Mouse (Mus musculus) neural tube, embryonic 12.5 days (tissue): ENCODE data around the gene Fxyd3. TPM values are rescaled to one million over a fixed set of nuclear protein-coding genes. Genes with fewer than 3 reads are reported as not detected.
A peak's percentile ranks its signal among the peaks of the same experiment; 100 is the strongest.

Experiments used
- ATAC-seq: fragments of 200-750 bp; cut with Nextera tagmentation; 2 replicates; pipeline ENCODE4 v1.8.0; 2017; ENCODE audit warnings: low read depth, mild to moderate bottlenecking, moderate TSS enrichment, moderate library complexity; ENCODE audit not compliant: low FRiP score
- H3K27ac ChIP-seq: fragments of 300-500 bp; sonication (generic); 2 replicates; pipeline ENCODE4 v1.5.1; 2016
- H3K27me3 ChIP-seq: fragments of 300-500 bp; sonication (generic); replicated peaks from 2 replicates; pipeline ENCODE4 v1.6.1; 2016; ENCODE audit warnings: mild to moderate bottlenecking
- H3K36me3 ChIP-seq: fragments of 300-500 bp; sonication (generic); 2 replicates; pipeline ENCODE4 v1.6.1; 2016; ENCODE audit warnings: mild to moderate bottlenecking
- H3K4me1 ChIP-seq: fragments of 300-500 bp; sonication (generic); 2 replicates; pipeline ENCODE4 v1.6.1; 2016
- H3K4me2 ChIP-seq: fragments of 300-500 bp; sonication (generic); replicated peaks from 2 replicates; pipeline ENCODE4 v1.6.1; 2016; ENCODE audit warnings: mild to moderate bottlenecking
- H3K4me3 ChIP-seq: fragments of 300-500 bp; sonication (generic); 2 replicates; pipeline ENCODE4 v1.5.1; 2016
- H3K9ac ChIP-seq: fragments of 300-500 bp; sonication (generic); 2 replicates; pipeline ENCODE4 v1.6.1; 2016; ENCODE audit warnings: mild to moderate bottlenecking
- H3K9me3 ChIP-seq: fragments of 300-500 bp; sonication (generic); 2 replicates; pipeline ENCODE4 v1.6.1; 2016; ENCODE audit warnings: mild to moderate bottlenecking
- WGBS: fragments of 180-500 bp; shearing (Covaris S2); methylation state at CpG from one replicate; pipeline ENCODE4 v1.1.7; 2016; 5-methylcytosine and 5-hydroxymethylcytosine counted together
- polyA plus RNA-seq: library from polyadenylated mRNA; unstranded; fragments of >200 nt; fragmentation: Nextera tagmentation; extraction: Ambion mirVana; gene quantifications from 2 replicates; pipeline ENCODE4 v1.2.1, GENCODE M21; 2016

Fxyd3 gene
- polyA plus RNA-seq, 1 experiment from 2014 or later, result 7.8 TPM

GRCm38 (mm10) chr7:31059919-31060620, 16.4 kb downstream of the Fxyd3 start:
- WGBS, result 67% methylated on average over 11 of the region's 11 CpGs
- H3K27ac ChIP-seq, result no peak overlapping the region
- H3K9me3 ChIP-seq, result no peaks in the 10 kb centered on the region
- H3K4me3 ChIP-seq, result no peak overlapping the region
- no peaks in the 10 kb centered on the region for H3K36me3 ChIP-seq
- peaks cover 9% of the 10 kb centered on the region for H3K4me1 ChIP-seq
- no peaks in the 10 kb centered on the region for H3K27me3 ChIP-seq
- H3K4me2 ChIP-seq, result peak overlapping the region; percentile 33; the same call in 1 of the 2 replicates
- peak overlapping the region; percentile 21; the same call in 1 of the 2 replicates for H3K9ac ChIP-seq
- ATAC-seq, result no peak

DNA sequence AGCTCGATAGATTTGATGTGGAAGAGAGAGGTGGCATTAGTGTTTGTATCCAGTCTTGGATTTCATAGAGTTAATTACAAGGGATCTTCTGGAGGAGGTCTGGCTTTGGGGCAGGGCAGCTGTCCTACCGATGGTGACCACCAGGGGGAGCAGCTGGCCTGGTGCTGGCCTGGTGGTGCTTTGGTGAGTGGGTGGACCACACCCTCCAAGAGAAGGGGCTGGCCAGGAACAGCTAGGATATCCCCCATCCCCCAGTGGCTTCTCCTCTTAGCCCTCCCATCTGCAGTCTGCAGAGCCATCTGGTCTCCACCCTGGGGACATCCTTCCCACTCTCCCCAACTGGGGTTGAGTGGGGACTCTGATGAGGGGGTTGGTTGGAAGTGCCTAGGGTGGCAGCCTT, 17.4 kb downstream of the Fxyd3 start, which contains the start of gene Lgi4:
Lgi4 (plus strand) TSS at position 235 of the 400 bp plus-strand sequence.
- no peaks in the 10 kb centered on the region for H3K9me3 ChIP-seq
- 9% methylated on average over 2 of the region's 2 CpGs for WGBS

GRCm38 (mm10) chr7:31058211-31058610, 18.3 kb downstream of the Fxyd3 start:
- H3K4me3 ChIP-seq, result no peak overlapping the region
- no peak overlapping the region for H3K27ac ChIP-seq
- ATAC-seq, result no peak
- 80% methylated on average over 6 of the region's 6 CpGs for WGBS
- peaks cover 16% of the 10 kb centered on the region for H3K27me3 ChIP-seq
- H3K4me1 ChIP-seq, result peaks cover 12% of the 10 kb centered on the region
- H3K9me3 ChIP-seq, result no peaks in the 10 kb centered on the region
- no peak overlapping the region for H3K4me2 ChIP-seq
- H3K9ac ChIP-seq, result no peak overlapping the region
- H3K36me3 ChIP-seq, result no peaks in the 10 kb centered on the region

More for the DNA sequence above, 17.4 kb downstream of the Fxyd3 start, which contains the start of gene Lgi4:
- H3K4me1 ChIP-seq, result peaks cover 9% of the 10 kb centered on the region
- H3K27me3 ChIP-seq, result peaks cover 7% of the 10 kb centered on the region
- H3K4me2 ChIP-seq, result peak within 1 kb of the TSS; percentile 33; the same call in 1 of the 2 replicates
- H3K4me3 ChIP-seq, result no peak within 1 kb of the TSS
- no peak within 1 kb of the TSS for H3K27ac ChIP-seq
- no peaks in the 10 kb centered on the region for H3K36me3 ChIP-seq
- H3K9ac ChIP-seq, result peak within 1 kb of the TSS; percentile 21; the same call in 1 of the 2 replicates
- peak; percentile 81 for ATAC-seq

- no peak for ATAC-seq
- no peak overlapping the region for H3K27ac ChIP-seq
- no peaks in the 10 kb centered on the region for H3K9me3 ChIP-seq
- H3K27me3 ChIP-seq, result peaks cover 20% of the 10 kb centered on the region
- H3K4me3 ChIP-seq, result no peak overlapping the region
- WGBS, result 72% methylated on average over 5 of the region's 5 CpGs
- peaks cover 17% of the 10 kb centered on the region for H3K4me1 ChIP-seq
- H3K9ac ChIP-seq, result no peak overlapping the region
- no peaks in the 10 kb centered on the region for H3K36me3 ChIP-seq
- H3K4me2 ChIP-seq, result no peak overlapping the region
Measured at GRCm38 (mm10) chr7:31057730-31058129, 18.8 kb downstream of the Fxyd3 start.

DNA sequence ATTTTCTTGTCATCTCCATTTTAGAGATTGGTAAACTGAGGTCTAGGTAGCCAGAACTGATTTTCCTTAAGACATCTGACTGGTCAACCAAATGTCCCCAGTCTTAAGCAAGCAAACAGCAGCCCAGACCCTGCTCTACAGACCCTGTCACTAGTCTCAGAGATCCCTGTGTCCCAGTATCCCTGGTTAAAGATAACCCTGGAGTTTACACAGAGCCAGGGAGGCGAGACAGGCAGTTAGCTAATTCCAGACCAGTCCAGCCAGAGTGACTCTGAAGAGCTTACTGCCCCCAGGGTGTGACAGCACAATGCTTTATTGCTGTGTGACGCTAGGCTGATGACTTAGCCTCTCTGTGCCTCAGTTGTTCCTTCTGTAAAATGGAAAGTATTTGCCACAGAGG, 19.4 kb downstream of the Fxyd3 start, which contains the start of gene Fxyd1:
Fxyd1 (minus strand) TSS at position 129 of the 400 bp plus-strand sequence.
- H3K9ac ChIP-seq, result no peak within 1 kb of the TSS

GRCm38 (mm10) chr7:31056448-31056847, 20.1 kb downstream of the Fxyd3 start:
- 71% methylated on average over 7 of the region's 7 CpGs for WGBS
- Histone ChIP-seq H3K9me3 (no peaks in the 10 kb centered on the region), H3K4me1 (peaks cover 29% of the 10 kb centered on the region), H3K4me2 (no peak overlapping the region), H3K9ac (no peak overlapping the region), H3K36me3 (no peaks in the 10 kb centered on the region), H3K4me3 (no peak overlapping the region), H3K27me3 (peaks cover 33% of the 10 kb centered on the region), H3K27ac (no peak overlapping the region)
- ATAC-seq, result no peak

More for the DNA sequence above, 19.4 kb downstream of the Fxyd3 start, which contains the start of gene Fxyd1:
- Histone ChIP-seq H3K27me3 (peaks cover 27% of the 10 kb centered on the region), H3K27ac (no peak within 1 kb of the TSS), H3K4me1 (peaks cover 23% of the 10 kb centered on the region), H3K4me2 (no peak within 1 kb of the TSS), H3K36me3 (no peaks in the 10 kb centered on the region), H3K4me3 (no peak within 1 kb of the TSS), H3K9me3 (no peaks in the 10 kb centered on the region)
- WGBS, result 75% methylated on average over 2 of the region's 2 CpGs
- ATAC-seq, result no peak

DNA sequence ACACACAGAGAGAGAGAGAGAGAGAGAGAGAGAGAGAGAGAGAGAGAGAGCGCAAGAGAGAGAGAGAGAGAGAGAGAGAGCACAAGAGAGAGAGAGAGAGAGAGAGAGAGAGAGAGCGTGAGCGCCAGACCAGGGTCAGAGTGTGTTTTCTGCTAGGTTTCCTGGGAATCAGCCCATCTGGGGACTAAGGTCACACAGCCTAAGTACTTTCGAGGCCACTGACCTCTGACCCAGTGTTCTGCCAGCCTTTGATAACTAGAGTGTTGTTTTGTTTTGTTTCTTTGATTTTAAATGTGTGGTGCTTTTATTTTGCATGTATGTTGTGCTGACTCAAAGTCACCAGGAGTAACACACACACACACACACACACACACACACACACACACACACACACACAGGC, 20.6 kb downstream of the Fxyd3 start:
- 15% methylated on average over 3 of the region's 4 CpGs for WGBS
- no peak for ATAC-seq

DNA sequence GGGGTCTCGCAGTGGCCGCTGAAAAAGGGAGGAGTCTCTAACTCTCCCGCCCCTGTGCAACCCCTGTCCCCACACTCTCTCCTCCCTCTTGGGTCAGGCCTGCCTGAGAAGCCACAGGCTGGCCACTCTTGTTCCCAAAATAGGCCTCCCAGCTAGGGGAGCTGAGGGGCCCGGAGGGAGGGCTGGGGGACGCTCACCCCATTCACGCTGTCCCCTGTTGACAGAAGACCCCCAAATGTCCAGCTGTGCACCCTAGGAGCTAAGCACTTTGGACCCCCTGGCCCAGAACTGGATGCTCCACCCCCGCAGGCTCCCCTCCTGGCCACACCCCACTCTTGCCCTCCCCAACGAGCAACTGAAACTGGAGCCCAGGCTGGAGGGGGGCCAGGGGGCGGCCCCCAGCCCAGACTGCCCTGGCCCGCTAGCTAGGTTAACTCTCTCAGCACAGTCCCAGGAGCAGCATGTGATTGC, 21.1 kb downstream of the Fxyd3 start:
- Histone ChIP-seq H3K4me2 (peak overlapping the region; percentile 28; the same call in 1 of the 2 replicates), H3K4me1 (peaks cover 39% of the 10 kb centered on the region), H3K27ac (no peak overlapping the region), H3K9me3 (no peaks in the 10 kb centered on the region), H3K27me3 (peaks cover 44% of the 10 kb centered on the region), H3K9ac (no peak overlapping the region; the same call in 1 of the 2 replicates), H3K4me3 (no peak overlapping the region), H3K36me3 (no peaks in the 10 kb centered on the region)
- no peak for ATAC-seq
- 9% methylated on average over 10 of the region's 10 CpGs for WGBS

More for the DNA sequence above, 20.6 kb downstream of the Fxyd3 start:
- no peaks in the 10 kb centered on the region for H3K9me3 ChIP-seq
- no peak overlapping the region for H3K9ac ChIP-seq
- H3K4me2 ChIP-seq, result no peak overlapping the region
- peaks cover 34% of the 10 kb centered on the region for H3K4me1 ChIP-seq
- peaks cover 39% of the 10 kb centered on the region for H3K27me3 ChIP-seq
- H3K27ac ChIP-seq, result no peak overlapping the region
- H3K4me3 ChIP-seq, result no peak overlapping the region
- H3K36me3 ChIP-seq, result no peaks in the 10 kb centered on the region

DNA sequence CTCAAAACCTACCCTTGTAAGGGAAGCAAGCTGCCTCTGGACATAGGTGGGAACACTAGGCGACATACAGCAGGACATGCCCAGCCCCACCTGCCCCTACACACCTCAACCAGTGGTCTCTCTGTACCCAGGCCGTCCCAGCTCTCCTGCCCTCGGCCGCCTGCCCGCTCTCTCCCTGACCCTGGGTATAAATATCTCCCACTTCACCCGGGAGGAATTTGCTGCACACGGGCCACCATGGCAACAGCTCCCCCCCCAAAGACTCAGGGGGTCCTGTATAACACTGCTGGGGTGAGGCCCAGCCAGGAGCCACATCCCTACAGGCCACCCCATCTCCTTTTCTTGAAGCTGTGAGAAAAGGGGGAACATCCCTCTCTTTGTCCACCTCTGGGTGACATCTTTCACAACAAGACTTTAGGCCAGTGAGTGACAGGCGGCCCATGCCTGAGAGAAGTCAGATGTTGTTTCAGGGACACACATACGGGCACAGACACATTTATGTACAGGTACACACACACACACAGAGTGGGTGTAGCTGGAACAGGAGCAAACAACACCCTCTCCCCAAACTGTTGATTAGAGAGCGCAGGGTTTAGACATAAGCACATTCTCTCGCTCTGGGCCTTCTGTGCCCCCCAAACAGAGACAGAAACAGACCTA, 21.7 kb downstream of the Fxyd3 start:
- Histone ChIP-seq H3K9ac (no peak overlapping the region), H3K4me2 (peak overlapping the region; percentile 28; the same call in 1 of the 2 replicates), H3K27me3 (peaks cover 50% of the 10 kb centered on the region), H3K4me1 (peaks cover 45% of the 10 kb centered on the region), H3K4me3 (no peak overlapping the region), H3K9me3 (no peaks in the 10 kb centered on the region), H3K36me3 (no peaks in the 10 kb centered on the region), H3K27ac (no peak overlapping the region)
- no peak for ATAC-seq
- 42% methylated on average over 11 of the region's 11 CpGs for WGBS

- Histone ChIP-seq H3K9ac (no peak overlapping the region), H3K9me3 (no peaks in the 10 kb centered on the region), H3K4me3 (no peak overlapping the region), H3K27ac (no peak overlapping the region), H3K4me2 (peak overlapping the region; percentile 58; the same call in 1 of the 2 replicates), H3K27me3 (peaks cover 57% of the 10 kb centered on the region), H3K36me3 (no peaks in the 10 kb centered on the region), H3K4me1 (peaks cover 52% of the 10 kb centered on the region)
- WGBS, result 31% methylated on average over 10 of the region's 10 CpGs
- no peak for ATAC-seq
Measured at GRCm38 (mm10) chr7:31053882-31054447, 22.5 kb downstream of the Fxyd3 start.

DNA sequence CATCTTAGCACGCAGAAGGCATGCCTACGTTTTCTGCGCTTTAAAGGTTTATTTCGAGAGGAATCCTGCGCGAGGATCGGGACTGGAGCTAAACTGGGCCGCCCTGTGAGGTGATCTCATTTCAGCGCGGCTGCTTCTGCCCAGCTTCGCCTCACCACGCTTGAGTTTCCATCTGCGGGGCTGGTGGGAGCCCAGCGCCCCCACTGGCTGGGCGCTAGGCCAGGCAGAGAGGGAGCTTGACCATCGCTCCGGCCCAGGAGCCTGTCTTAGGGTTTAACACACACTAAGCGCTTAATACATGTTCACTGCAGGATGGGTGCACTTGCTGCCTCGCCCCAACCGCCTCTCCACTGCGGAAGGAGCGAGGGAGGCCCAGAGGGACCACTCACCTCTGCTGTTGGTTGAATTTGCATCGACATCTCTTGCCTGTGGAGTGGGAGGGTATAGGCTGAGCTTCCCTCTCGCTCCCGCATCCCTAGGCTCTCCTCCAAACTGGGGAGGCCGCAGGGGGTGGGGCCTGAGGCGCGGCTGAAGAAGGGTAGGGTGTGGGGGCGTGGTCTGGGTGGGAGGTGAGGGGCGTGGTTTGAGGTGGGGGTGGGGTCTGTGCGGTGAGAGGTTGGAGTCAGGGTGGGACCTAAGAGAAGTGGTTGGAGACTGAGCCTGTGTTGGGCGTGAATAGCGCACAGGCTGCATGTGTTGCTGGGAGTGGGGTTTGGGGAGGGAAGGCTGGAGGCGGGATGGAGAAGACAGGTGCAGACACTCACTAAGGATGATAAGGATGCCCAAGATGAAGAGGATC, 23.7 kb downstream of the Fxyd3 start:
- peak; percentile 18; the same call in 1 of the 2 replicates for ATAC-seq
- no peak overlapping the region for H3K27ac ChIP-seq
- H3K4me2 ChIP-seq, result peak overlapping the region; percentile 58
- H3K4me1 ChIP-seq, result peaks cover 52% of the 10 kb centered on the region
- no peaks in the 10 kb centered on the region for H3K36me3 ChIP-seq
- H3K9ac ChIP-seq, result no peak overlapping the region
- H3K4me3 ChIP-seq, result peak overlapping the region; percentile 9; the same call in 1 of the 2 replicates
- H3K9me3 ChIP-seq, result no peaks in the 10 kb centered on the region
- peaks cover 63% of the 10 kb centered on the region for H3K27me3 ChIP-seq
- WGBS, result 1% methylated on average over 34 of the region's 34 CpGs
